Mouse (Mus musculus) gastrocnemius, adult 2 months (tissue): ENCODE results near the gene Neurod4. TPM values are rescaled to one million over a fixed set of nuclear protein-coding genes. Genes with fewer than 3 reads are reported as not detected.

Experiments
- DNase-seq: peaks from one replicate; pipeline ENCODE4 v3.0.0; 2022
- H3K27ac ChIP-seq: fragments of 200-600 bp; 2 replicates; pipeline ENCODE4 v1.8.1; 2022; ENCODE audit warnings: mild to moderate bottlenecking
- H3K4me3 ChIP-seq: fragments of 200-600 bp; 2 replicates; pipeline ENCODE4 v1.8.1; 2022; ENCODE audit warnings: mild to moderate bottlenecking, moderate library complexity
- CTCF ChIP-seq: fragments of 200-600 bp; IDR thresholded peaks from 2 replicates; pipeline ENCODE4 v1.8.1; 2022; ENCODE audit warnings: antibody characterized with exemption, mild to moderate bottlenecking, moderate library complexity
- intact Hi-C: fragments of 180-260 bp; cut with DNase I; formaldehyde crosslinking; loops from one replicate; pipeline ENCODE4 v1.15.1; 2025
- total RNA-seq, 2 experiments: library from RNA; stranded (reverse); gene quantifications; 2 replicates each; pipeline ENCODE4 v1.2.3; 2021

Gene Neurod4
- total RNA-seq, 2 experiments from 2014 or later: not detected

- H3K4me3 ChIP-seq: no peak overlapping the region
- intact Hi-C loops: no loop called here
- no peak for TF ChIP-seq CTCF
- H3K27ac ChIP-seq: no peak overlapping the region
- no peak for DNase-seq
These were observed 55.0 kb downstream of the Neurod4 start for GRCm38 (mm10) chr10:130225034-130225433.

Other genes with a start within 250 kb of the Neurod4 start
- gene Olfr821, start 249.9 kb downstream of the Neurod4 start, total RNA-seq: not detected
- not detected for gene Olfr822, start 209.0 kb downstream of the Neurod4 start, total RNA-seq
- not detected for gene Olfr823, start 164.9 kb downstream of the Neurod4 start, total RNA-seq
- not detected for gene Olfr824, start 150.2 kb downstream of the Neurod4 start, total RNA-seq
- gene Olfr825, start 113.5 kb downstream of the Neurod4 start, total RNA-seq: not detected
- not detected for gene Olfr826, start 96.1 kb downstream of the Neurod4 start, total RNA-seq
- not detected for gene Olfr827, start 65.8 kb downstream of the Neurod4 start, total RNA-seq
- under 1 TPM; 0.28 to 0.59 TPM for gene Tespa1, start 42.6 kb upstream of the Neurod4 start, total RNA-seq
- gene Vmn2r84, start 114.1 kb upstream of the Neurod4 start, total RNA-seq: not detected
- gene Vmn2r85, start 149.5 kb upstream of the Neurod4 start, total RNA-seq: not detected
- not detected for gene Vmn2r86, start 175.8 kb upstream of the Neurod4 start, total RNA-seq
- gene Vmn2r87, start 217.2 kb upstream of the Neurod4 start, total RNA-seq: not detected